Mouse (Mus musculus) olfactory bulb, adult 2 months (tissue): ENCODE measurements around the gene Hmg20b.

Experiments
- CTCF ChIP-seq: fragments of 200-500 bp; IDR thresholded peaks from 2 replicates; pipeline ENCODE4 v1.5.1; 2012; ENCODE audit warnings: low read depth, mild to moderate bottlenecking, low read length, moderate library complexity; ENCODE audit not compliant: insufficient read depth
- POLR2A ChIP-seq: fragments of 200-500 bp; IDR thresholded peaks from 2 replicates; pipeline ENCODE4 v1.6.1; 2012; ENCODE audit warnings: mild to moderate bottlenecking, low read depth, low read length, moderate library complexity; ENCODE audit not compliant: insufficient read depth

- no peak for TF ChIP-seq POLR2A
- TF ChIP-seq CTCF = peak; percentile 93
Measured at GRCm38 (mm10) chr10:81389801-81390677, 39.8 kb upstream of the Hmg20b start.
